Mouse (Mus musculus) forebrain, embryonic 13.5 days (tissue): ENCODE measurements at regions not wholly inside any gene's neighbourhood (a gene's known extent, or its start where the extent isn't known, plus 50 kb on each side); places are given as distances from the start of the nearest gene placed in this dataset.

ENCODE experiments used
- ATAC-seq: fragments of 200-750 bp; cut with Nextera tagmentation; 2 replicates; pipeline ENCODE4 v1.8.0; 2017
- H3K27ac ChIP-seq: fragments of 300-500 bp; sonication (generic); 2 replicates; pipeline ENCODE4 v1.5.1; 2015; ENCODE audit warnings: inconsistent platforms, mild to moderate bottlenecking, moderate library complexity
- H3K27me3 ChIP-seq: fragments of 300-500 bp; sonication (generic); 2 replicates; pipeline ENCODE4 v1.6.1; 2015; ENCODE audit warnings: mild to moderate bottlenecking, inconsistent platforms
- H3K36me3 ChIP-seq: fragments of 300-500 bp; sonication (generic); 2 replicates; pipeline ENCODE4 v1.6.1; 2015; ENCODE audit warnings: mild to moderate bottlenecking, inconsistent platforms; ENCODE audit not compliant: poor library complexity, severe bottlenecking
- H3K4me1 ChIP-seq: fragments of 300-500 bp; sonication (generic); 2 replicates; pipeline ENCODE4 v1.6.1; 2015; ENCODE audit warnings: inconsistent platforms
- H3K4me2 ChIP-seq: fragments of 300-500 bp; sonication (generic); 2 replicates; pipeline ENCODE4 v1.6.1; 2015; ENCODE audit warnings: inconsistent platforms, mild to moderate bottlenecking, moderate library complexity
- H3K4me3 ChIP-seq: fragments of 300-500 bp; sonication (generic); 2 replicates; pipeline ENCODE4 v1.5.1; 2015; ENCODE audit warnings: mild to moderate bottlenecking, inconsistent platforms
- H3K9ac ChIP-seq: fragments of 300-500 bp; sonication (generic); 2 replicates; pipeline ENCODE4 v1.6.1; 2015; ENCODE audit warnings: mild to moderate bottlenecking, inconsistent platforms
- H3K9me3 ChIP-seq: fragments of 300-500 bp; sonication (generic); replicated peaks from 2 replicates; pipeline ENCODE4 v1.6.1; 2016; ENCODE audit warnings: inconsistent platforms
- WGBS: fragments of 180-500 bp; shearing (Covaris S2); methylation state at CpG from one replicate; pipeline ENCODE4 v1.1.7; 2015; 5-methylcytosine and 5-hydroxymethylcytosine counted together

GRCm38 (mm10) chr2:148497452-148498302 is 54.3 kb upstream of the Cd93 start:
- H3K4me3 ChIP-seq: no peak overlapping the region
- H3K27ac ChIP-seq: no peak overlapping the region
- no peaks in the 10 kb centered on the region for H3K27me3 ChIP-seq
- H3K36me3 ChIP-seq: no peaks in the 10 kb centered on the region
- ATAC-seq: 0 out of 2 replicates have a peak, but pooled peaks have one; percentile 30
- H3K9ac ChIP-seq: no peak overlapping the region
- no peak overlapping the region for H3K4me2 ChIP-seq
- no peaks in the 10 kb centered on the region for H3K9me3 ChIP-seq
- WGBS: 87% methylated on average over 12 of the region's 12 CpGs
- H3K4me1 ChIP-seq: no peaks in the 10 kb centered on the region

GRCm38 (mm10) chr2:148496151-148497040 is 53.0 kb upstream of the Cd93 start:
- no peak for ATAC-seq
- H3K36me3 ChIP-seq: no peaks in the 10 kb centered on the region
- H3K4me3 ChIP-seq: no peak overlapping the region
- no peaks in the 10 kb centered on the region for H3K4me1 ChIP-seq
- no peak overlapping the region for H3K27ac ChIP-seq
- H3K9ac ChIP-seq: no peak overlapping the region
- H3K9me3 ChIP-seq: no peaks in the 10 kb centered on the region
- no peaks in the 10 kb centered on the region for H3K27me3 ChIP-seq
- no peak overlapping the region for H3K4me2 ChIP-seq
- WGBS: 91% methylated on average over 6 of the region's 6 CpGs

- Histone ChIP-seq H3K27ac (no peak overlapping the region), H3K36me3 (no peaks in the 10 kb centered on the region), H3K4me2 (no peak overlapping the region), H3K4me1 (no peaks in the 10 kb centered on the region), H3K9ac (no peak overlapping the region), H3K9me3 (no peaks in the 10 kb centered on the region), H3K4me3 (no peak overlapping the region), H3K27me3 (no peaks in the 10 kb centered on the region)
- WGBS: 79% methylated on average over 3 of the region's 3 CpGs
- no peak for ATAC-seq
Observed at GRCm38 (mm10) chr2:148495485-148495884, 52.1 kb upstream of the Cd93 start.

GRCm38 (mm10) chr2:148493281-148493680 is 49.9 kb upstream of the Cd93 start:
- H3K36me3 ChIP-seq: no peaks in the 10 kb centered on the region
- no peak overlapping the region for H3K27ac ChIP-seq
- no peak overlapping the region for H3K4me2 ChIP-seq
- H3K4me1 ChIP-seq: no peaks in the 10 kb centered on the region
- no peaks in the 10 kb centered on the region for H3K9me3 ChIP-seq
- no peak overlapping the region for H3K4me3 ChIP-seq
- H3K9ac ChIP-seq: no peak overlapping the region
- no peaks in the 10 kb centered on the region for H3K27me3 ChIP-seq
- ATAC-seq: no peak
